Mouse (Mus musculus) midbrain, embryonic 16.5 days (tissue): ENCODE results near the gene Tbc1d4. TPM values are rescaled to one million over a fixed set of nuclear protein-coding genes. Genes with fewer than 3 reads are reported as not detected.
"Not testable (repeated sequence)": the region's sequence is repeated elsewhere in the genome, so short reads cannot be mapped to it uniquely, and the experiment has no call there.

ENCODE experiments used
- ATAC-seq: fragments of 200-750 bp; cut with Nextera tagmentation; 2 replicates; pipeline ENCODE4 v1.8.0; 2017; ENCODE audit warnings: moderate TSS enrichment
- H3K27ac ChIP-seq: fragments of 300-500 bp; sonication (generic); 2 replicates; pipeline ENCODE4 v1.5.1; 2014; ENCODE audit warnings: mild to moderate bottlenecking, low read length, mixed read lengths
- H3K27me3 ChIP-seq: fragments of 300-500 bp; sonication (generic); 2 replicates; pipeline ENCODE4 v1.6.1; 2014; ENCODE audit warnings: low read depth, low read length, mixed read lengths; ENCODE audit not compliant: control insufficient read depth, insufficient read depth
- H3K36me3 ChIP-seq: fragments of 300-500 bp; sonication (generic); 2 replicates; pipeline ENCODE4 v1.6.1; 2014; ENCODE audit warnings: mild to moderate bottlenecking, low read length, moderate library complexity, mixed read lengths; ENCODE audit not compliant: control insufficient read depth, insufficient read depth
- H3K4me1 ChIP-seq: fragments of 300-500 bp; sonication (generic); 2 replicates; pipeline ENCODE4 v1.6.1; 2014; ENCODE audit warnings: mild to moderate bottlenecking, low read length, mixed read lengths; ENCODE audit not compliant: control insufficient read depth, insufficient read depth
- H3K4me2 ChIP-seq: fragments of 300-500 bp; sonication (generic); 2 replicates; pipeline ENCODE4 v1.6.1; 2014; ENCODE audit warnings: mild to moderate bottlenecking, low read length, mixed read lengths
- H3K4me3 ChIP-seq: fragments of 300-500 bp; sonication (generic); 2 replicates; pipeline ENCODE4 v1.5.1; 2014; ENCODE audit warnings: low read depth, mild to moderate bottlenecking, low read length, moderate library complexity, mixed read lengths
- H3K9ac ChIP-seq: fragments of 300-500 bp; sonication (generic); 2 replicates; pipeline ENCODE4 v1.6.1; 2014; ENCODE audit warnings: low read depth, low read length, mixed read lengths
- H3K9me3 ChIP-seq: fragments of 300-500 bp; sonication (generic); replicated peaks from 2 replicates; pipeline ENCODE4 v1.6.1; 2014; ENCODE audit warnings: mild to moderate bottlenecking, low read length, mixed read lengths; ENCODE audit not compliant: control insufficient read depth, poor library complexity, severe bottlenecking
- WGBS: fragments of 180-500 bp; shearing (Covaris S2); extraction: QIAGEN DNeasy Blood & Tissue Kit; methylation state at CpG from one replicate; pipeline ENCODE4 v1.1.7; 2014; 5-methylcytosine and 5-hydroxymethylcytosine counted together
- polyA plus RNA-seq: library from polyadenylated mRNA; unstranded; fragments of >200 nt; fragmentation: Nextera tagmentation; extraction: Ambion mirVana; gene quantifications from 2 replicates; pipeline ENCODE4 v1.2.1, GENCODE M21; 2015

The Tbc1d4 gene
- polyA plus RNA-seq, 1 experiment from 2014 or later, result 8.1 TPM

- H3K4me3 ChIP-seq, result no peak overlapping the region
- H3K4me1 ChIP-seq, result peaks cover 10% of the 10 kb centered on the region; the same call in 1 of the 2 replicates
- H3K27ac ChIP-seq, result no peak overlapping the region
- no peaks in the 10 kb centered on the region for H3K27me3 ChIP-seq
- no peaks in the 10 kb centered on the region for H3K9me3 ChIP-seq
- H3K36me3 ChIP-seq, result no peaks in the 10 kb centered on the region
- 33% methylated on average over 3 of the region's 3 CpGs for WGBS
- H3K9ac ChIP-seq, result no peak overlapping the region
- H3K4me2 ChIP-seq, result 0 out of 2 replicates have a peak overlapping the region, but pooled peaks have one; percentile 8
- ATAC-seq, result 0 out of 2 replicates have a peak, but pooled peaks have one; percentile 36
Observed at GRCm38 (mm10) chr14:101602851-101603250, 6.1 kb downstream of the Tbc1d4 start.

- H3K4me2 ChIP-seq, result no peak overlapping the region
- no peak for ATAC-seq
- no peaks in the 10 kb centered on the region for H3K9me3 ChIP-seq
- H3K4me1 ChIP-seq, result no peaks in the 10 kb centered on the region
- H3K9ac ChIP-seq, result no peak overlapping the region
- H3K27me3 ChIP-seq, result no peaks in the 10 kb centered on the region
- WGBS, result 94% methylated on average over 12 of the region's 14 CpGs
- no peak overlapping the region for H3K27ac ChIP-seq
- no peaks in the 10 kb centered on the region for H3K36me3 ChIP-seq
- no peak overlapping the region for H3K4me3 ChIP-seq
Observed at GRCm38 (mm10) chr14:101597096-101597715, 11.8 kb downstream of the Tbc1d4 start.

GRCm38 (mm10) chr14:101596691-101597090 is 12.3 kb downstream of the Tbc1d4 start:
- H3K4me2 ChIP-seq, result no peak overlapping the region
- H3K9me3 ChIP-seq, result no peaks in the 10 kb centered on the region
- no peak for ATAC-seq
- no peak overlapping the region for H3K27ac ChIP-seq
- H3K4me1 ChIP-seq, result no peaks in the 10 kb centered on the region
- H3K36me3 ChIP-seq, result no peaks in the 10 kb centered on the region
- no peaks in the 10 kb centered on the region for H3K27me3 ChIP-seq
- H3K4me3 ChIP-seq, result no peak overlapping the region
- H3K9ac ChIP-seq, result no peak overlapping the region
- WGBS, result 95% methylated on average over 9 of the region's 9 CpGs

- Histone ChIP-seq H3K9me3 (no peaks in the 10 kb centered on the region), H3K27ac (no peak overlapping the region), H3K4me3 (no peak overlapping the region), H3K36me3 (no peaks in the 10 kb centered on the region), H3K9ac (no peak overlapping the region), H3K4me2 (no peak overlapping the region), H3K4me1 (no peaks in the 10 kb centered on the region), H3K27me3 (no peaks in the 10 kb centered on the region)
- 91% methylated on average over 13 of the region's 13 CpGs for WGBS
- ATAC-seq, result no peak
Observed at GRCm38 (mm10) chr14:101595301-101596080, 13.5 kb downstream of the Tbc1d4 start.

GRCm38 (mm10) chr14:101594001-101594400 is 15.0 kb downstream of the Tbc1d4 start:
- 90% methylated on average over 5 of the region's 5 CpGs for WGBS
- no peak overlapping the region for H3K9ac ChIP-seq

GRCm38 (mm10) chr14:101593340-101593739 is 15.7 kb downstream of the Tbc1d4 start:
- no peak for ATAC-seq
- no peaks in the 10 kb centered on the region for H3K4me1 ChIP-seq
- H3K4me2 ChIP-seq, result no peak overlapping the region
- no peak overlapping the region for H3K9ac ChIP-seq
- H3K27me3 ChIP-seq, result no peaks in the 10 kb centered on the region
- no peak overlapping the region for H3K27ac ChIP-seq
- H3K36me3 ChIP-seq, result no peaks in the 10 kb centered on the region
- no peaks in the 10 kb centered on the region for H3K9me3 ChIP-seq
- H3K4me3 ChIP-seq, result no peak overlapping the region
- WGBS, result 78% methylated on average over 7 of the region's 7 CpGs

More at GRCm38 (mm10) chr14:101594001-101594400, 15.0 kb downstream of the Tbc1d4 start:
- Histone ChIP-seq H3K27me3 (no peaks in the 10 kb centered on the region), H3K4me1 (no peaks in the 10 kb centered on the region), H3K9me3 (no peaks in the 10 kb centered on the region), H3K27ac (no peak overlapping the region), H3K36me3 (no peaks in the 10 kb centered on the region), H3K4me3 (no peak overlapping the region), H3K4me2 (no peak overlapping the region)
- ATAC-seq, result no peak

GRCm38 (mm10) chr14:101591101-101591500 is 17.9 kb downstream of the Tbc1d4 start:
- Histone ChIP-seq H3K36me3 (no peaks in the 10 kb centered on the region), H3K4me1 (0 out of 2 replicates have a peak, but pooled peaks cover 2% of the 10 kb centered on the region), H3K27ac (no peak overlapping the region), H3K4me3 (no peak overlapping the region), H3K9ac (no peak overlapping the region), H3K9me3 (no peaks in the 10 kb centered on the region), H3K27me3 (no peaks in the 10 kb centered on the region), H3K4me2 (no peak overlapping the region)
- WGBS, result 31% methylated on average over 5 of the region's 5 CpGs
- no peak for ATAC-seq

GRCm38 (mm10) chr14:101588209-101588991 is 20.6 kb downstream of the Tbc1d4 start:
- 93% methylated on average over 2 of the region's 4 CpGs for WGBS
- not testable (repeated sequence) for H3K27me3 ChIP-seq, H3K4me1 ChIP-seq, H3K4me3 ChIP-seq, H3K36me3 ChIP-seq, H3K9ac ChIP-seq, ATAC-seq, H3K9me3 ChIP-seq, H3K27ac ChIP-seq, H3K4me2 ChIP-seq
